Mouse (Mus musculus) myocyte (in vitro differentiated cells): Measurements from ENCODE around the gene Mctp2.

ENCODE experiments used
- CEBPB ChIP-seq: IDR thresholded peaks from 2 replicates; pipeline ENCODE4 v1.6.1; 2011; ENCODE audit warnings: mild to moderate bottlenecking, moderate library complexity; ENCODE audit not compliant: poor library complexity, insufficient read depth, severe bottlenecking
- E2F4 ChIP-seq: IDR thresholded peaks from one replicate; pipeline ENCODE4 v1.6.1; 2011; ENCODE audit warnings: mild to moderate bottlenecking, control low read depth, moderate library complexity; ENCODE audit not compliant: insufficient read depth
- MAX ChIP-seq: IDR thresholded peaks from one replicate; pipeline ENCODE4 v1.6.1; 2011; ENCODE audit warnings: low read depth, mild to moderate bottlenecking, control low read depth
- MYOD1 ChIP-seq, 3 experiments: IDR thresholded peaks; one replicate each; pipeline ENCODE4 v1.6.1; 2011; ENCODE audit warnings: control low read depth in 2 of 3, low read depth in 2 of 3, mild to moderate bottlenecking in 2 of 3, moderate library complexity in 1 of 3; ENCODE audit not compliant: insufficient read length in 2 of 3, control insufficient read depth in 1 of 3
- MYOG ChIP-seq, 3 experiments: IDR thresholded peaks; one replicate each; pipeline ENCODE4 v1.6.1; 2011; ENCODE audit warnings: control low read depth in 2 of 3, low read depth in 2 of 3, mild to moderate bottlenecking in 2 of 3; ENCODE audit not compliant: insufficient read length in 2 of 3, control insufficient read depth in 1 of 3, insufficient read depth in 1 of 3
- POLR2A ChIP-seq: IDR thresholded peaks from one replicate; pipeline ENCODE4 v1.6.1; 2011; ENCODE audit warnings: low read depth, mild to moderate bottlenecking, control low read depth, moderate library complexity; ENCODE audit not compliant: insufficient read length
- POLR2AphosphoS2 ChIP-seq: IDR thresholded peaks from one replicate; pipeline ENCODE4 v1.6.1; 2011; ENCODE audit warnings: low read depth, control low read depth; ENCODE audit not compliant: insufficient read length
- REST ChIP-seq: IDR thresholded peaks from one replicate; pipeline ENCODE4 v1.6.1; 2011; ENCODE audit warnings: mild to moderate bottlenecking, control low read depth, moderate library complexity; ENCODE audit not compliant: insufficient read depth, insufficient read length
- SRF ChIP-seq: IDR thresholded peaks from one replicate; pipeline ENCODE4 v1.6.1; 2011; ENCODE audit warnings: low read depth; ENCODE audit not compliant: control insufficient read depth, insufficient read length
- TCF12 ChIP-seq: IDR thresholded peaks from one replicate; pipeline ENCODE4 v1.6.1; 2011; ENCODE audit warnings: mild to moderate bottlenecking, control low read depth; ENCODE audit not compliant: poor library complexity, insufficient read depth, severe bottlenecking
- TCF3 ChIP-seq: IDR thresholded peaks from one replicate; pipeline ENCODE4 v1.6.1; 2011; ENCODE audit warnings: low read depth, control low read depth; ENCODE audit not compliant: insufficient read length
- USF1 ChIP-seq: IDR thresholded peaks from one replicate; pipeline ENCODE4 v1.6.1; 2011; ENCODE audit warnings: low read depth, mild to moderate bottlenecking, control low read depth, moderate library complexity

DNA sequence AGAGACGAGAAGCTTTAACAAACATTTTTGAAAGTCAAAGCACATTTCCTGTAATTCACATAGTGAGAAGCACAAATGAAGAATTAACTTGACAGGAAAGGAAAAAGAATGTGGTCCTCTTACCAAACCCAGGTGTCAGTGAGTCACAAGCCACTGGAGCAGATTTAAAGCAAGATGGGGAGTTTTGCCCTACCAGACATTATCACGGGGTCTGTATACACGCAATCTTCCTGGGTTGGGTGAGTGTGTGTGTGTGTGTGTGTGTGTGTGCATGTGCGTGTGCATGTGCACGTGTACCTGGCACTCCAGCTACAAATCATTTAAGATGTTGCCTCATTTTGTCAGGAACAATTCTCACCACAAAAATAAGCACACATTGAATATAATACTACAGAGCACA is 30.9 kb downstream of the Mctp2 start:
- no peak for TF ChIP-seq E2F4
- TF ChIP-seq MAX = no peak
- TF ChIP-seq POLR2A = no peak
- TF ChIP-seq USF1 = no peak
- TF ChIP-seq TCF12 = no peak
- TF ChIP-seq TCF3 = no peak
- TF ChIP-seq POLR2AphosphoS2 = no peak
- no peak for TF ChIP-seq MYOG (IDR thresholded peaks at IDR 0.05; ENCODE audit: control insufficient read depth in 1 of 3, insufficient read depth in 1 of 3, insufficient read length in 2 of 3, low read depth in 2 of 3)
- no peak for TF ChIP-seq SRF
- TF ChIP-seq REST = no peak
- TF ChIP-seq MYOD1 (IDR thresholded peaks at IDR 0.05; ENCODE audit: control insufficient read depth in 1 of 3, insufficient read length in 2 of 3, low read depth in 2 of 3) = no peak
- no peak for TF ChIP-seq CEBPB
